Mouse (Mus musculus) activated CD4-positive, CD25-positive, alpha-beta regulatory T cell, adult 9 weeks (primary cell): ENCODE measurements around the gene Gm20605. TPM values are rescaled to one million over a fixed set of nuclear protein-coding genes. Genes with fewer than 3 reads are reported as not detected.

ENCODE experiments used
- polyA plus RNA-seq: library from polyadenylated mRNA; unstranded; fragments of 100-300 nt; shearing (Covaris generic); gene quantifications from one replicate; pipeline ENCODE4 v1.2.1, GENCODE M21; 2017

Gm20605 gene
- polyA plus RNA-seq: 81.4 TPM

DNA sequence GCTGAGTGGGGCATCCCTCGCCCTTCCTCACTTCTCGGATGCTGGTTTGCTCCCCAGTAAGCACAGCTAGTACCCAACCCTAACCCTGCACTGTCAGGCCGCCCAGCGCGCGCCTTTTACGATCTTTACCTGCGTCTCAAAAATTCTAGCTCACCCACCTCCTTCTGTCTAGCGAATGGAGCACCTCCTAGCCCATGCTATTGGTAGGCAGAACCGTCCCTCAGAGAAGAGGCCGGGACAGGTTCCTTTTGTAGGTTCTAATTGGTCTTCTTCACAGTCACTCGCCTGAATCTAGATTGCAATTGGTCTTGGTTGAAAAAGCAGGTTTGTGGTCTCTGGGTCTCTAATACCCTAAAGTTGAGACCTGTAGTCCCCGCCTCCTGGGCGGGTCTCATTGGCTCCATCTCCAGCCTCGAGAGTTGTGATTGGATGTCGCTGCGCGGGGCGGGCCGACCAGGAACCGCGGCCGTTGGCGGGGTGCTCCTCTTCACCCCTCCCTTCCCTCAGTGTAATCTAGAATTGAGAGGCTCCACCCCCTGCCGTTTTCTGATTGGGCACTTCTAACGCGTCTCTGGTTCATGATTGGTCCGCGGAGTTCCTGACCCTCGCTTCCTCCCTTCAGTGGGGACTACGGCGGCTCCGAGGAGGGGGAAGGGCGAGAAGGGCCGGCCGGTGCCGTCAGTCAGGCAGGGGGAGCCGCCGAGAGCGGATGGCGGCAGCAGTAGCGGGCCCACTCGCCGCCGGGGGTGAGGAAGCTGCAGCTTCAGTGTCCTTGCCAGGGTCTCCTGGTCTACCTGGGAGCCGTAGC lies at the start of gene Gm20605, which contains the start of the genes Fbxo24 and Lrch4:
TSS of gene Gm20605 (plus strand) at position 678 of the 808 bp plus-strand sequence.
TSS of gene Fbxo24 (minus strand) at position 505 of the 808 bp plus-strand sequence.
TSS of gene Lrch4 (plus strand) at position 624 of the 808 bp plus-strand sequence.

DNA sequence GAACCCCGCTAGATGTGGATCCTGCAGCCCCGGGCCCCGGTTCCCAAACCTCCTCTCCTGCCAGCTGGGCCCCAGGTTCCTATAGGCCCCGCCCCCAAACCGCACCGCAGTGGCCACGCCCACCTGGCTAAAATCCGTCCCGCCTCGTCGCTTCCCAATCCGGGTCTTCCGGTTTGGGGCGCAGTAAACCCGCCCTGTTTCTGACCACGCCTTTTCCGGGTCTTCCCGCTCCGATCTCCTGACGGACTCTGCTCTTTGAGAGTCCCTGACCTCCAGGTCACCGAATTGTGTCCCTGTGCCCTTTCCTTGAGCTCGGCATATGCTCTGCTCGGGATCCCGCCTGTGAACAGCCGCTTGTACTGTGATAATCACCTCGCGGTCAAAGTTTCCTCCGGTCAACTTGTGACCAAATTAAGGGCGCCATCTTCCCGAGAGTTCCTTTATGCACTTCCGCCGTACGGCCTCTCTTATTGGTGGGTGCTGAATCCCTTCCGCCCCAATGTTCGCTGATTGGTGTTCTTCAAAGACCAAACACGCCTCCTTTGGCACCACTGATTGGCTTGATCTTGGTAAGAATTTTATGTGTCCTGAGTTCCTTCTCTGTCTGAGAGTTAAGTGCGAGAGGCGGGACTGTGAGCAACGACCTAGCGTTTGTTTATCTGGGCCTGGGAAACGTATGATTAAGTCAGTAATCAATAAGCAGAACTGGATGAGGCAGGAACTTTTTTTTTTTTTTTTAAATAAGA lies 28.2 kb upstream of the Gm20605 start, which contains the start of gene Mospd3:
TSS of gene Mospd3 (minus strand) at position 440 of the 746 bp plus-strand sequence.

DNA sequence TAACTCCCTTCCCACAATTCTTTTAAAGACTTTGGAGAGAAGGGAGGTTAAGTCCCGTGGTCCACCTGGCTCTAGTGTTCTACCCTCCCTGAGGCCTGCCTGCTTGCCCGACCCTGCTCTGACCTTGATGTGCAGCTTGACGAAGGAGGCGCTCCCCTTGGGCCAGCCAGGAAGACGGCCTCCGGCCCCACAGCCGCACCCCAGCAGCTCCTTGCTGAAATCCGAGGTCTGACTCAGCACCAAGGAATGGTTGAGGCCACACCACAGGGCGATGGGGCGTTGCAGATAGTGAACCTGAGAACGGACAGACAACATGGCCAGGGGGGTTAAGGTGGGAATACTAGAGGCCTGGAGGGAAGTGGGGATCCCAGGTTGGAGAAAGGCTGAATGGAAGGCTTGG lies 15.4 kb upstream of the Gm20605 start, which contains the start of gene Pcolce:
TSS of gene Pcolce (minus strand) at position 235 of the 400 bp plus-strand sequence.

DNA sequence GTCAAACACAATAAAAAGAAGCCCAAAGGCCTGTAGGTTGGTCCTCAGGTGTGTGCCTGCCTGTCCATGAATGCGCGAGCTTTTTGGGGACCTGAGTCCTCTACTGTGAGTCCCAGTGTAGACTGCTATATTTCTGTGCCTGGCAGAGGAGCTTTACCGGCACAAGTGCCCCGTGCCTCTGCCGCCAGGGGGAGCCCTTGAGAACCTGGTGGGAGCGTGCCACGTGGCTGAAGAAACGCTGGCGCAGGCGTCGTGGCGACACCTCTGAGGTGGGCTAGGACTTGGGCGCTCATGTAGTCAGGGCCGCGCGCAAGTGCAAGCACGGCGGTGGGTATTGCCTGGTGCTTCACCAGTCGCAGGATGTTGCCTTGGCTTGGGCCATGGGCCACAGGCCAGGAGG lies 12.1 kb downstream of the Gm20605 start, which contains the start of gene Sap25:
TSS of gene Sap25 (plus strand) at position 281 of the 400 bp plus-strand sequence.

DNA sequence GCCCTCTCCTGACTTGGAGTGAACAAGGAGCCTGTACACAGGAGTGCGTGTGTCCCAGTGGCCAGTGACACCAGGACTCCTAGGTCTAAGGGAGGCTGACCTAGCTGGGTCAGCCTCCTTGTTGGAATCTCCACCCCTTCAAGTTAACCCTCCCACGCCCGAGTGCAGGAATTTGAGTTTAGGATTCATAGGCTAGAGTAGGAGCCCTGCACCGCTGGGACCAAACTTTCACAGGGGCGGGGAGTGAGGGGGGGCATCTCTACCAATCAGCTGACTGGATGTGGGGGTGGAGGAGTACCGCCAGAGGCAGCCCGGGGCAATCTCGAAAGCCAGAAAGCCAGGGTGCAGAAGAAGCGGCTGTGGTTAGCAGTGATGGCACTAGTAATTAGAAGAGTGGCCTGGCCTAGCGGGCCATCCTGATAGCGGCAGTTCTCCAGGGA lies 16.7 kb downstream of the Gm20605 start, which contains the start of gene Irs3:
TSS of gene Irs3 (minus strand) at position 63 of the 440 bp plus-strand sequence.

DNA sequence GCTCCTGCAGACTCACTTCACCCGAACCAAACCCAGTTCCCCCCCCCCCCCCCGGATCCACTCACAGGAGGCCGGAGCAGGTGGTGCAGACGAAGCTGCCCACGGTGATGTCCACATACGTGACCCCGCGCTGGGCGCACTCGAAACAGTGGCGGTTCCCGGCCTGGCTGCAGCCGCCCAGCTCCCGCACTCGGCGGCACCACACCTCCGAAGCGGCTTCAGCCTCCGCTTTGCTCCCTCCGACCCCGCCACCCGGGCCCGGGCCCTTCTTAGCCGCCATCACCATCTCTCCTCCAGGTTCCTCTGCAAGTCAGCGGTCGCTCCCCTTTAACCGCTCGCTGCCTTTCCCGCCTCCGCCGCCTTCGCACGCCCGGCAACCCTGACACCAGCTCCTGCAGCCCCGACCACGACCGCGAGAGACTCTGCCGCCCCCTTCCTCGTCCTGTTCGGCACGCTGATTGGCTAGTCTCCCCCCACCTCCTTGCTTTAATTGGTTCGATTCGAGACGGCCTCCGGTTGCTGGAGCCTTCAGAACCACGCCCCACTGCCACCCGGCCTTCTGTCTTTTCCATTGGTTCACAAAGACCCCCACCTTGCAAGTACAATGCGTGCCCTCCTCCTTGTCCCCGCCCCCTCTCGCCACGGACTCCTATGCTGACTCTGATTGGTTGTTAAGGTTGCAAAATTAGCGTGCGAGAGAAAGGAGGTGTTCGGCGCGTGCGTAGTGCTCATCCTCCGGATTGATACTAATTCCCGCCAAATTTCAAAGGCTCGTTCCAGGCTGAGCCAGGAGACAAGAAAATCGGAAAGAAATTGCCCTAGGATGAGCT lies 55.5 kb downstream of the Gm20605 start, which contains the start of gene Agfg2:
TSS of gene Agfg2 (minus strand) at position 433 of the 830 bp plus-strand sequence.

Other genes starting within 250 kb of the Gm20605 start
- gene Zan, start 152.1 kb upstream of the Gm20605 start, polyA plus RNA-seq: 0.26 TPM
- 52.7 TPM for gene Pop7, start 126.7 kb upstream of the Gm20605 start, polyA plus RNA-seq
- 3.3 TPM for gene Gigyf1, start 110.6 kb upstream of the Gm20605 start, polyA plus RNA-seq
- gene Epo, start 95.9 kb upstream of the Gm20605 start, polyA plus RNA-seq: not detected
- 216 TPM for gene Gnb2, start 95.7 kb upstream of the Gm20605 start, polyA plus RNA-seq
- gene Actl6b, start 75.7 kb upstream of the Gm20605 start, polyA plus RNA-seq: not detected
- gene Tfr2, start 59.3 kb upstream of the Gm20605 start, polyA plus RNA-seq: 0.68 TPM
- 94.8 TPM for gene Mospd3, start 28.1 kb upstream of the Gm20605 start, polyA plus RNA-seq
- 2.3 TPM for gene Pcolce, start 15.4 kb upstream of the Gm20605 start, polyA plus RNA-seq
- 0.40 TPM for gene Fbxo24, start 173 bp upstream of the Gm20605 start, polyA plus RNA-seq
- 322 TPM for gene Lrch4, start 54 bp upstream of the Gm20605 start, polyA plus RNA-seq
- 137 TPM for gene Sap25, start 12.2 kb downstream of the Gm20605 start, polyA plus RNA-seq
- gene Irs3, start 16.5 kb downstream of the Gm20605 start, polyA plus RNA-seq: not detected
- gene Agfg2, start 55.6 kb downstream of the Gm20605 start, polyA plus RNA-seq: 31.3 TPM
- gene Nyap1, start 112.4 kb downstream of the Gm20605 start, polyA plus RNA-seq: 1.7 TPM
- 458 TPM for gene Tsc22d4, start 116.6 kb downstream of the Gm20605 start, polyA plus RNA-seq
- 27.6 TPM for gene Ppp1r35, start 149.7 kb downstream of the Gm20605 start, polyA plus RNA-seq
- gene Mepce, start 158.5 kb downstream of the Gm20605 start, polyA plus RNA-seq: 17.9 TPM
- gene Zcwpw1, start 158.6 kb downstream of the Gm20605 start, polyA plus RNA-seq: 10.8 TPM
- 1.9 TPM for gene Pilra, start 207.1 kb downstream of the Gm20605 start, polyA plus RNA-seq
- gene Pilrb1, start 228.9 kb downstream of the Gm20605 start, polyA plus RNA-seq: 0.88 TPM
- gene Pilrb2, start 242.6 kb downstream of the Gm20605 start, polyA plus RNA-seq: 0.77 TPM